Mouse (Mus musculus): ENCODE results near the gene Asap2. TPM values are rescaled to one million over a fixed set of nuclear protein-coding genes. Genes with fewer than 3 reads are reported as not detected.

Gene Asap2
- polyA plus RNA-seq, 1 experiment from 2014 or later, result 18.9 TPM

DNA sequence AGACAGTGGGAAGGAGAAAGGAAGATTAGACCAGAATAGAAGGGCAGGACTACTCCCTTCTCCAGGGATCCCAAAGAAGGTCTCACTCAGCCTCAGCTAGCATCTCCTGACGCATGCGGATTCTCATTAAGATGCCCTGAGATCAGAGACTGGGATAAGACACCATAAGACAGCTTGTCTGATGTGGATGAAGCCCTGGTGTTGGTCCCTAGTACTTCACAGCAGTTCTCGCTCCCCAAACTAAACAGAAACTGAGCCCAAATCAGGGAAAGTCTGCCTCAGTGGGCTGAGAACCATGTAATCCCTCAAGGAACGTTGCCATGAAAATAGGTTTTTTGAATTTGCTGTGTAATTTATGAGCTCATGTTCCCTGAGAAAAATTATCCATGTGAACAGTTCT lies 136.3 kb downstream of the Asap2 start:
- no peaks in the 10 kb centered on the region for H3K27me3 ChIP-seq (ENCODE audit: control insufficient read depth, insufficient read depth, low read length)
- no peak overlapping the region for H3K4me3 ChIP-seq (ENCODE audit: low read depth, low read length)
- no peaks in the 10 kb centered on the region for H3K36me3 ChIP-seq (ENCODE audit: control insufficient read depth, insufficient read depth, low read length)
- H3K27ac ChIP-seq (ENCODE audit: low read depth, low read length), result no peak overlapping the region
- peaks cover 1% of the 10 kb centered on the region; the same call in 1 of the 2 replicates for H3K4me1 ChIP-seq (replicated peaks; ENCODE audit: control insufficient read depth, insufficient read depth, low read length)
- 89% methylated on average over 4 of the region's 4 CpGs for WGBS
- no peak overlapping the region for H3K4me2 ChIP-seq (ENCODE audit: low read depth, low read length, severe bottlenecking)
- ATAC-seq (replicated peaks; ENCODE audit: low FRiP score), result no peak
- no peak overlapping the region for H3K9ac ChIP-seq (ENCODE audit: low read length)
- no peaks in the 10 kb centered on the region for H3K9me3 ChIP-seq (ENCODE audit: control insufficient read depth, low read length)
- DNase-seq (ENCODE audit: low spot score), result no peak

DNA sequence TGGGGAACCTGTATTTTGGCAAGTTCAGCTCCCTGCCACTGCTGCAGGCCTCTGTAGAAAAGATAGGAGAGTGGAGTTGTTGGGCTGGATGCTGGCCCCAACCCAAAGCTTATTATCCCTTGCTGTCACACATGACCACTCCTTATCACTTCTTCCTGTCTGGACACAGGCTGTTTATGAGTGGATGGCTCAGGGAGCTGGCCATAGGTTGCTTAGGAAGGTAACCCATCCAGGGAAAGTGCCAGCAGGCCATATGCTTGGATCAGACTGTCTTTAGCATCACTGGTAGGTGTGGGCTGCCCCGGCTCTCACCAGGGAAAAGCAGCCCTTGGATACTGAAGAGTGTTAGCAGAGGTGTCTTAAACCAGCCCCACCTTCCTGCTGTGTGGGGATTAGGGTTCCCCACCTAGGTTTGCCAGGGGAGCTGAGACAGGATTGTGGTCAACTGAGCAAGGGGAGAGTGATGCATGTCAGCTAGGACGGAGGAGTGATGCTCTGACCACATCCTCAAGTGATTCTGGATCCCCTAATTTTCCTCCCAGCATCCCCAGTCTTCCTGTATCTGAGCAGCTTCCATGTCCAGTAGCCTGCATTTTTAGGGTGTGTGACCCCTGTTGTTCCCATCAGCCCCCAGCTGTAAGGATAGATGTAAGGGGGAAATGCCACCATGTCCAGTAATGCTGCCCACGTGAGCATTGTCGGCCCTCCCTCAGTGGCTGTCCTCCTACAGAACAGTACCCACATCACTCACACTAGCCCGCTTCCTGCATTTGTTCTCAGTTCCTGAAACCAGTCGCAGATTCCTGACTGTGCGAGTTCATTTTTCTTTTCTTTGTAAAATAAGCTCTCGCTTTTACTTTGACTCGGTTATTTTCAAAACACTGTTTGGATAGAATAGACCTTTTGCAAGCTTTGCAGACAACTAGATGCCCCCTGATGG lies 138.9 kb downstream of the Asap2 start:
- no peak overlapping the region for H3K4me3 ChIP-seq (ENCODE audit: low read depth, low read length)
- DNase-seq (ENCODE audit: low spot score) (no peak), ATAC-seq (replicated peaks; ENCODE audit: low FRiP score) (no peak)
- no peak overlapping the region for H3K9ac ChIP-seq (ENCODE audit: low read length)
- no peaks in the 10 kb centered on the region for H3K9me3 ChIP-seq (ENCODE audit: control insufficient read depth, low read length)
- H3K27me3 ChIP-seq (ENCODE audit: control insufficient read depth, insufficient read depth, low read length), result no peaks in the 10 kb centered on the region
- H3K4me2 ChIP-seq (ENCODE audit: low read depth, low read length, severe bottlenecking), result no peak overlapping the region
- 84% methylated on average over 9 of the region's 9 CpGs for WGBS
- H3K36me3 ChIP-seq (ENCODE audit: control insufficient read depth, insufficient read depth, low read length), result no peaks in the 10 kb centered on the region
- peaks cover 12% of the 10 kb centered on the region for H3K4me1 ChIP-seq (replicated peaks; ENCODE audit: control insufficient read depth, insufficient read depth, low read length)
- H3K27ac ChIP-seq (ENCODE audit: low read depth, low read length), result no peak overlapping the region

GRCm38 (mm10) chr12:21130274-21130823 lies 140.1 kb downstream of the Asap2 start:
- H3K9me3 ChIP-seq (ENCODE audit: control insufficient read depth, low read length), result no peaks in the 10 kb centered on the region
- H3K9ac ChIP-seq (ENCODE audit: low read length), result no peak overlapping the region
- no peak overlapping the region for H3K4me2 ChIP-seq (ENCODE audit: low read depth, low read length, severe bottlenecking)
- no peaks in the 10 kb centered on the region for H3K27me3 ChIP-seq (ENCODE audit: control insufficient read depth, insufficient read depth, low read length)
- no peak overlapping the region for H3K27ac ChIP-seq (ENCODE audit: low read depth, low read length)
- H3K36me3 ChIP-seq (ENCODE audit: control insufficient read depth, insufficient read depth, low read length), result no peaks in the 10 kb centered on the region
- DNase-seq (ENCODE audit: low spot score) (no peak), ATAC-seq (replicated peaks; ENCODE audit: low FRiP score) (no peak)
- no peak overlapping the region for H3K4me3 ChIP-seq (ENCODE audit: low read depth, low read length)
- peaks cover 13% of the 10 kb centered on the region for H3K4me1 ChIP-seq (replicated peaks; ENCODE audit: control insufficient read depth, insufficient read depth, low read length)
- WGBS, result 80% methylated on average over 10 of the region's 10 CpGs

DNA sequence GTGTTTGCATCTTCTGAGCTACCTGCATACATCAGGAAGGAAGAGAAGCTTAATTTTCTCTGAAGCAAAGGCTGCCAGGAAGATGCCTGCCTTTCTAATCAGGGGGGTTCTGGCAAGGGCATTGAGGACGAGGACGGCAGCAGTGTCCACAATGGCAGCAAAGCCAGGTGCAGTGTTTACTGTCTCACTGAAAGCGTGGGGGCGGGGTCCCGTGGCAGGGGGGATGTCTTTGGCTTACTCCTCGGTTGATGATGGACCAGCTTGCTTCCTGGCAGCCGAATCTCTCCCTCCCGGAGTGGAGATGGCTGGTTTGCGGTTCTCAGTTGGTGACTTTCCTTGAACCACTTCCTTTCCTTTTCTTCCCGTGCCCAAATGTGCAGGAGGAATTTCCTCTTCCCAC lies 142.3 kb downstream of the Asap2 start:
- H3K4me3 ChIP-seq (ENCODE audit: low read depth, low read length), result no peak overlapping the region

GRCm38 (mm10) chr12:21133031-21133430 lies 142.8 kb downstream of the Asap2 start:
- Histone ChIP-seq H3K27me3 (ENCODE audit: control insufficient read depth, insufficient read depth, low read length) (no peaks in the 10 kb centered on the region), H3K4me1 (replicated peaks; ENCODE audit: control insufficient read depth, insufficient read depth, low read length) (peaks cover 13% of the 10 kb centered on the region), H3K9ac (ENCODE audit: low read length) (no peak overlapping the region), H3K27ac (ENCODE audit: low read depth, low read length) (no peak overlapping the region), H3K36me3 (ENCODE audit: control insufficient read depth, insufficient read depth, low read length) (no peaks in the 10 kb centered on the region), H3K4me2 (ENCODE audit: low read depth, low read length, severe bottlenecking) (no peak overlapping the region), H3K9me3 (ENCODE audit: control insufficient read depth, low read length) (no peaks in the 10 kb centered on the region), H3K4me3 (ENCODE audit: low read depth, low read length) (no peak overlapping the region)
- DNase-seq (ENCODE audit: low spot score) (no peak), ATAC-seq (replicated peaks; ENCODE audit: low FRiP score) (no peak)
- 82% methylated on average over 4 of the region's 4 CpGs for WGBS

More for the DNA sequence above, 142.3 kb downstream of the Asap2 start:
- Histone ChIP-seq H3K4me2 (ENCODE audit: low read depth, low read length, severe bottlenecking) (no peak overlapping the region), H3K36me3 (ENCODE audit: control insufficient read depth, insufficient read depth, low read length) (no peaks in the 10 kb centered on the region), H3K27me3 (ENCODE audit: control insufficient read depth, insufficient read depth, low read length) (no peaks in the 10 kb centered on the region), H3K4me1 (replicated peaks; ENCODE audit: control insufficient read depth, insufficient read depth, low read length) (peaks cover 13% of the 10 kb centered on the region), H3K9me3 (ENCODE audit: control insufficient read depth, low read length) (no peaks in the 10 kb centered on the region), H3K27ac (ENCODE audit: low read depth, low read length) (no peak overlapping the region), H3K9ac (ENCODE audit: low read length) (no peak overlapping the region)
- DNase-seq (ENCODE audit: low spot score), result no peak
- WGBS, result 50% methylated on average over 10 of the region's 10 CpGs
- ATAC-seq (replicated peaks; ENCODE audit: low FRiP score), result no peak

DNA sequence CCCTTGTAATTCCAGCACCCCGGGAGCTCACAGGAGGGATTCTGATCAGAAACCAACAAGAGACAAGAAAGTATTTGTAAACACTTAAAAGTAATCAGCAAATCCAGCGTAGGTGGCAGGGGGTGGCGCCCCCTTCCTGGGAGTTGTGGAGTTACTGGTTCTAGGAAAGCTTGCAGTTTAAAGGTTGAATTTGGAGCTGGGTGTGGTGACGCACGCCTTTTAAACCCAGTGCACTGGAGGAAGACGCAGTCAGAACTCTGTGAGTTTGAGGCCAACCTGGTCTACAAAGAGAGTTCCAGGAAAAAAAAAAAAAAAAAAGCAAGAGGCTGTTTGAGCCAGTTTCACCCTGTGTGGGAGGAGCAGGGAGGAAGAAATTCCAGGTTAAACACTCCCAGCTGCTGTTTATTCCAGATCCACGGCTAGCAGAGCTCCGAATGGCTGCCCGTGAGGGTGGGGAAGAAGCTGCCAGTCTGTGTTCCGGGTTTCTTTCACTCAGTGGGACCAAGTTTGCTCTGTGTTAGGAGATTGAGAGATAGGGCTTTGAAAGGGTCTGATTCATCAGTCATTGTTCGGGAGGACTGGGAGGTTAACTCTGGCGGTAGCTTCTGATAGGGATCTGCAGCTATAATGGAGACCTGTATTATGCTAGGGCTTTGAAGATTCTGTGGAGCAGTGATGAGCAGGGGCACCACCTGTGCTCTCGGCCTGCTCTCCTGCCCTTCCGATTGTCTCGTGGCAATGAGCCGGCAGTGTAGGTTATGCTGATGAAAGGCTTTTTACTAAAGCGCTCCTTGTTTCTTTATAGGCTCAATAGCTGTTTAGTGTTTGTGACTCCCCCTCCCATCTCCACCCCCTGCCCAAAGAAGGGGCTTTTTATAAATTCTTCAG lies 144.0 kb downstream of the Asap2 start:
- WGBS, result 49% methylated on average over 17 of the region's 17 CpGs
- H3K9ac ChIP-seq (ENCODE audit: low read length), result no peak overlapping the region
- peaks cover 13% of the 10 kb centered on the region for H3K4me1 ChIP-seq (replicated peaks; ENCODE audit: control insufficient read depth, insufficient read depth, low read length)
- H3K9me3 ChIP-seq (ENCODE audit: control insufficient read depth, low read length), result no peaks in the 10 kb centered on the region
- no peaks in the 10 kb centered on the region for H3K36me3 ChIP-seq (ENCODE audit: control insufficient read depth, insufficient read depth, low read length)
- no peaks in the 10 kb centered on the region for H3K27me3 ChIP-seq (ENCODE audit: control insufficient read depth, insufficient read depth, low read length)
- ATAC-seq (replicated peaks; ENCODE audit: low FRiP score) (no peak; the same call in 1 of the 2 replicates), DNase-seq (ENCODE audit: low spot score) (no peak)
- no peak overlapping the region for H3K4me2 ChIP-seq (ENCODE audit: low read depth, low read length, severe bottlenecking)
- no peak overlapping the region for H3K27ac ChIP-seq (ENCODE audit: low read depth, low read length)
- no peak overlapping the region for H3K4me3 ChIP-seq (ENCODE audit: low read depth, low read length)

GRCm38 (mm10) chr12:21135651-21136461 lies 145.6 kb downstream of the Asap2 start:
- no peak for ATAC-seq (replicated peaks; ENCODE audit: low FRiP score)
- no peak overlapping the region for H3K27ac ChIP-seq (ENCODE audit: low read depth, low read length)
- 71% methylated on average over 8 of the region's 8 CpGs for WGBS

GRCm38 (mm10) chr12:21136462-21136751 lies 146.1 kb downstream of the Asap2 start:
- Histone ChIP-seq H3K36me3 (ENCODE audit: control insufficient read depth, insufficient read depth, low read length) (no peaks in the 10 kb centered on the region), H3K27ac (ENCODE audit: low read depth, low read length) (no peak overlapping the region), H3K9me3 (ENCODE audit: control insufficient read depth, low read length) (no peaks in the 10 kb centered on the region), H3K4me2 (ENCODE audit: low read depth, low read length, severe bottlenecking) (no peak overlapping the region), H3K27me3 (ENCODE audit: control insufficient read depth, insufficient read depth, low read length) (no peaks in the 10 kb centered on the region), H3K4me3 (ENCODE audit: low read depth, low read length) (no peak overlapping the region), H3K4me1 (replicated peaks; ENCODE audit: control insufficient read depth, insufficient read depth, low read length) (peaks cover 13% of the 10 kb centered on the region), H3K9ac (ENCODE audit: low read length) (no peak overlapping the region)
- ATAC-seq (replicated peaks; ENCODE audit: low FRiP score), result no peak
- DNase-seq (ENCODE audit: low spot score), result no peak
- WGBS, result 91% methylated on average over 2 of the region's 2 CpGs

More at GRCm38 (mm10) chr12:21135651-21136461, 145.6 kb downstream of the Asap2 start:
- Histone ChIP-seq H3K4me3 (ENCODE audit: low read depth, low read length) (no peak overlapping the region), H3K9ac (ENCODE audit: low read length) (no peak overlapping the region), H3K27me3 (ENCODE audit: control insufficient read depth, insufficient read depth, low read length) (no peaks in the 10 kb centered on the region), H3K36me3 (ENCODE audit: control insufficient read depth, insufficient read depth, low read length) (no peaks in the 10 kb centered on the region), H3K4me2 (ENCODE audit: low read depth, low read length, severe bottlenecking) (no peak overlapping the region), H3K4me1 (replicated peaks; ENCODE audit: control insufficient read depth, insufficient read depth, low read length) (peaks cover 13% of the 10 kb centered on the region), H3K9me3 (ENCODE audit: control insufficient read depth, low read length) (no peaks in the 10 kb centered on the region)
- DNase-seq (ENCODE audit: low spot score), result no peak
